Mouse (Mus musculus) lung, postnatal 4 days (tissue): ENCODE data around the gene Ephb2.

Experiments used
- DNase-seq, 2 experiments: peaks; one replicate each; pipeline ENCODE4 v3.0.0; 2021

Ephb2 gene

DNA sequence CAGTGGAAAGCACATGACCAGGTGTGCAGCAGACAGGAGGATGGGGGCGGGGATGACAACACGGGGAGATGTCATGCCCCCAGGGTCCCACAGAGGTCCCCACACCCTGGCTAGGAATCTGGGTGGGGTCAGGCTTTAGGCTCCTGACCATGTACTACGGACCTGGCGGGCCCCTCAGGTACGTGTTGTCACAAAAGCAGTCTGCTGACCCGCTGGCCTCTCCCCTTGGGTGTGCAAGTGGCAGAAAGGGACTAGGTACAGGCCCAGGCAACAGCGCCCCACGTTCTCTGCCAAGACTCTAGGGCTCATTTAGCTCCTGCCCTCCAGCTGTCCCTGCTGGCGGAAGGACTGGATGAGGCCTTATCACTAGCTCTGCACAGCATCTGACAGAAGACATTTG, 105.3 kb downstream of the Ephb2 start:
- DNase-seq: no peak

DNA sequence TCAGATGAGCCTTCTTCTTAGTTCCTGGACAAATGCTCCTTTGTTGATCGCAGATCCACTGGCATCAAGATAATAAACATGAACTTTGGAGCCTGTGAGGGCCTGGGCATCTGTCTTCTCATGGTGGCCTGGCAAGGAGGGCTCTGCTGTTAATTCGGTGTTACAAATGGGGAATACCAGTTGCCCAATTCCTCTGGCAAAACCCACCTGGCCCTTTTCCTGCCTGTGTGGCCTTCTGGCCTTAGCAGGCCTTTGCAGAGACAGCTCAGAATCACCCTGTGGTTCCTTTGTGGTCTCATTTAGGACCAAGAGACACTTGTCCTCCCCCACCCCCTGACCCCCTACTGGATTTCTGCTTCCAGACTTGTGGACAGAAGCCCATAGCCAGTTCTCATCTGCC, 106.2 kb downstream of the Ephb2 start:
- DNase-seq: no peak

DNA sequence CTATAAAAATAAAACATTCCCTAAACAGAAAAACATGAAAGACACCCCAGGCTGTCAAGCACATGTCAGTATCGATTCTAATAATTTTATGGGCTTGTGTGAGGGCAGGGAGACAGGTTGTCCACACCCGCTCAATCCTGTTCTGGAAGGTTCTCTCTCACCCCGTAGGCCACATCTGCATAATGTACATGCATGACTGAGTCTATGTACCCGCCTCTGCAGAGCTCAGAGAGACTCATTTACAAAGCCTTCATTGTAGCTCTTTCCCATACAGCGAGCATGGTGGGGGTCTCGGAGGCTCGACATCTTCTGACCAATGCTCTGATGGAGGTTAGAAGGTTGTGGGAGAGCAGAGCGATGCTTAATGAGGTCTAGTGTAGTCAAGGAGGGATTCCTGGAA, 108.8 kb downstream of the Ephb2 start:
- no peak for DNase-seq

DNA sequence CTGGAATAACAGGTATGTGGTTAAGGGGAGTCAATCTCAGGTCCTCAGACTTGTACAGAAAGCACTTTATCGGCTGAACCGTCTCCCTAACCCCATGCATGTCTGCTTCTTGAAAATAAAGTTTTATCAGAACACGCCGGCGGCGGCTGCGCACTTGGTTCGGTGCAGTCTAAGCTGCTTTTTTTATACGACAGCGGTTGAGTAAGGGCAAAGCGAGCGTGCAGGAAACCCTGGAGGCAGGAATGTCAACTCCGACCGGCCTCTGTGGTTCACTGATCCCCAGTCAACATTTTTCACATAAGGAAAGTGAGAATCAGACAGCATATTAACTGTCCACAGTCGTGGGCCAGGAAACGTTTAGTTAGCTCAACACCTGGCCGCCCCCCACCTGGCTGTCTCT, 111.1 kb downstream of the Ephb2 start:
- peak; percentile 47 to 53 for DNase-seq

DNA sequence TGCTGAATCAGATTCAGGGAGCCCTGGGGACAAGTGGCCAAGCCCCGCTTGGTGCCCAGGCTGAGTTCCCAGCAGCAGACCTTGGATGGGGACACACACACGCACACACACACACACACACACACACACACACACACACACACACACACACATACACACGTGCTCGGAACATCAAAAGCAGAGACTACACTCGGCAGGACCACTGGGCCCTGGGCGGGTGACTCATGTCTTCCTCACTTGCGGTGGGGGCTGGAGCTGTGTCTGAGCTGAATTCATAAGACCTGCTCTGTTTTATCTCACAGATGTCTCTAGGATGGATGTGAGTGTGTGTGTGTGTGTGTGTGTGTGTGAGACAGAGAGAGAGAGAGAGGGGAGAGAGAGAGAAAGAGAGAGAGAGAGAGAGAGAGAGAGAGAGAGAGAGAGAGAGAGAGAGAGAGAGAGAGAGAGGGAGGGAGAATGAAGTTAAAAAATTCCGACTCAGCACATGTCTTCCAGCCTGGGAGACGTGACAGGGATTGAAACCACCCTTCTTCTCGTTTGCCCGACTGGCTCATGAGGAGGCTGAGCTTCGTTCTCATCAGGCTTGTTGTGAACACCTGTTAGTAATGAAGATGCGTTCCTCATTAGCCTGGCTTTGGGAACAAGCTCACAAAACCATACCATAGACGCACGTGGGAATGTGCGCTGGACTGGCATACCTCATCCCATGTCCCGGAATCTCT, 113.3 kb downstream of the Ephb2 start:
- DNase-seq: no peak

DNA sequence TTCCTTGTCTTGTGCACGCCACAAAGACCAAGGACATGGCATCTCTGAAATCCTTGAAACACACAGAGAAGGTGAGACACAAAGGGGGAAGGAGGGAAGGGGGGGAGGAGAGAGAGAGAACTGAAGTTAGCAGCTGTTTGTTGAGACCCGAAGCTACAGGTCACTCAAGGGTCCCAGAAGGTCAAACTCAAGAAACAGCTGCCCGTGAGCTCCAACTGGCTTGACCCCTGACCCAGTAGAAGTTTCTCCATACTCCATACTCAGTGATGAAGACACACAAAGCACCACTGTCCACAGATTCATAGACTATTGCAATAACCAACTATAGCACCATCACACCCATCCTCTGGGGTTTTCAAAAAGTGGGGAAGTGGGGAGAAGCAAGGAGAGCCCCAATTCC, 113.9 kb downstream of the Ephb2 start:
- no peak for DNase-seq

DNA sequence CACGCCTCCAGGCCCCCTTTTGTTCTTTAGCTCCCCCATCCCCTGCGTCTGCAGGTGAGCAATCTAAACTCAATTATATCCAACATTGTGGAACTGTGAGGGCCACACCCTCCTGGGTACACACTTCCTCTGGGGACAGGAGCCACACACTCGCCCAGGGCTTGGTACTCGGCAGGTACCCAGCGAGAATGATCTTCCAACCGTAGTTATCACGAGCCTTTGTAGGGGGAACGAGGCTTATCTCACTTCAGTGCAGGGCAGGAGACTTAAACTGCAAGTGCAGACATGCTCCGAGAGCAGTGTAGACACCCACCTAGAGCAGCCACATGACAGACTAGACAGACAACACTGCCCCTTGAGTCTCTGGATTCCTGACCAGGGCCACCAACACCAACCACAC, 115.8 kb downstream of the Ephb2 start:
- no peak for DNase-seq

DNA sequence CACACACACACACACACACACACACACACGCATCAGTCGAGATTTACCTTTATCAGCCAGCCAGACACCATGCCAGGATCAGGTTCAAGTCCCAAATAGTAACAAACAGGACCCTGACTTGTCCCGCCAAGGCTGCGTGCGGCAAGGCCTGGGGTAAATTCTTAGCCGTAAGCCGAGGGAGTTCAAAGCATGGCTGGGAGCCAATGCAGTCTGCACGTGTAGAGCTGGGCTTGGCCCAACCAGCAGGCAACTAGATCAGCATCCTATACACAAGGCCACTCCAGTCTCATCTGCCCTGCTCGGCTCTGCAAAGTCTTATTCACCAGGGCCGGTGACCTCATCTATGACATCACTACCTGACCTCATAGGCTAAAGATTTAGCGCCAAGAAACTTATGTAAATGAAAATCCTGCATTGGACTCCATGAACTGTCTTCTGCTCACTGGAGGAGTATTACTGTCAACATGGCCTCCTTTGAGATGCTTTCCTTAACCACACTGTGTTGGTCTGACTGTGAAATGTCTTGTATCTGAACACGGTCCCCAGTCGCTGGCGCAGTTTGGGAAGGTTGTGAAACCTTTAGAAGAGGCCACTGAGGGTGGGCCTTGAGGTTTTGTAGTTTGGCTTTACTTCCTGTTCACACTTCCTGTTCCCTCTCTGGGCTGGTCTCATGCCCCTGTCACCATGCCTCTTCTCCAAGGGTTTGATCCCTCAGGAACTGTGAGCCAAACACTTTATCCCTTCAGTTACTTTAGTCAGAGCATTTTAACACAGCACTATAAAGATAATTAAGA, 117.4 kb downstream of the Ephb2 start:
- DNase-seq: no peak

DNA sequence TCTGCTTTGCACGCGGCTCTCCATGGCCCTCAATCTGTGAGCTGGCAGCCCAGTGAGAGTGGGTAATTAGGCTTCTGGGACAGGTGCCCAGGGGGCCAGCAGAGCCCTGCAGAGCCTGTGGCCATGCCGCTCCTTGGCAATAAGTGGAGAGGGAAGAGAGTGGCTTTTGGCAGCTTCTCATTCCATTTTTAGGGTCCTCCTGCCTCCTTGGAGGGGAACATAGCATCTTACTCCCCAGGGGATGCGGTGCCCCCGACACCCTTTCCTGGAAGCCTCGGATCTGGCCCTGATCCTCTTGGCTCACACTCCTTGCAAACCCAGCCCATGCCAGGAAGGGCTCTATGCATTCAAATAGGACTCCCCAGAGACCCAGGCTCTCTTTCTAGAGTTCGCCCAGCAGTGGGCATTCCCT, 119.2 kb downstream of the Ephb2 start:
- DNase-seq: no peak

DNA sequence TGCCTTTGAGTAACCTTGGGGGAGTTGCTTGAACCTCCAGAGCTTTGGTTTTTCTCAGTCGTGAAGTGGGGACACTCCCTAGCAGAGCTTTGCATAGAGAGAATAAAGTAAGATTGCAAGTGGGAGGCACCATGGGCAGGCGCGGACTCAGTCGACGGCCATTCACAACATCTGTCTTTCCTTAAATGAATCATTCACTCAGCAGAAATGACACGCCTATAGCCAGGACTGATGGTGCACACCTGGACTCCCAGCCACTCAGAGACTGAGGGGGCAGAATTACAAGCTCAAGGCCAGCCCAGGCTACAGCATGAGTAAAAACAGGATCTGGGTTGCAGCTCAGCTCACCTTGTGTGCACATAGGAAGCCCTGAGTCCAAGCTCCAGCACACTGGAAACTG, 121.3 kb downstream of the Ephb2 start:
- DNase-seq: no peak

DNA sequence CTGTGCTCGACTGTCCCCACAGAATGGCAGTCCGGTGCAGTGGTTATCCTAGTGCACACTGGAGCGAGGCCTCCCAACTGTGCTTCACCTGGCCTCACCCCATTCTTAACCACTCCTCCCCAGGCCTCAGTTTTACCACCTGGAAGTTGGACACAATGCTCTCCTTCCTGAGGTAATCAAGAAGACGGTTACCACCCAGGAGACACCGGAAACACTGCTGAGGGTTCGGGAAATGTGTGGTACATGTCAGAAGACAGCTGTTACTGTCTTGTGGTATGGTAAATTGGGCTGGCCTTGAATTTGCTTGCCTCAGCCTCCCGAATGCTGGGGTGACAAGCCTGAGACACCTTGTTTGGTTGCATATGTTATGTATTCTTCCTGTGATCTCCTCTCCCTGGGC, 121.9 kb downstream of the Ephb2 start:
- no peak for DNase-seq

DNA sequence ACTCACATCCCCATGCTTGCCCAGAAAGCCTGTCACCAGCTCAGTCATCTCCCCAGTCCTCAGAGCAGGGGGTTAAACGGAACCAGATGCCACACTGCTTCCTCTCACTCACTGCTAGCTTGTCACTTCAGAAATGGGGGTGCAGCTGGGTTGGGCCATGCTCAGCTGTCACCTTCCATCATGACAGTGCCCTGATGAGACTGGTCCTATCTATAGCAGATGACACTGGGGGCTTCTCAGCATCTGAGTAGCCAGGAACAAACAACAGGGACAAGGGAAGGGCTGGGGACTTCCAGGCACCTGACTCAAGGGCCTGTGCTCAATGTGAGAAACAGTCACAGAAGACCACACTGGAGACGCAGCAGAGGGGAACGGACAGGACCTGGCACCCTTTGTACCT, 122.4 kb downstream of the Ephb2 start:
- DNase-seq: no peak

DNA sequence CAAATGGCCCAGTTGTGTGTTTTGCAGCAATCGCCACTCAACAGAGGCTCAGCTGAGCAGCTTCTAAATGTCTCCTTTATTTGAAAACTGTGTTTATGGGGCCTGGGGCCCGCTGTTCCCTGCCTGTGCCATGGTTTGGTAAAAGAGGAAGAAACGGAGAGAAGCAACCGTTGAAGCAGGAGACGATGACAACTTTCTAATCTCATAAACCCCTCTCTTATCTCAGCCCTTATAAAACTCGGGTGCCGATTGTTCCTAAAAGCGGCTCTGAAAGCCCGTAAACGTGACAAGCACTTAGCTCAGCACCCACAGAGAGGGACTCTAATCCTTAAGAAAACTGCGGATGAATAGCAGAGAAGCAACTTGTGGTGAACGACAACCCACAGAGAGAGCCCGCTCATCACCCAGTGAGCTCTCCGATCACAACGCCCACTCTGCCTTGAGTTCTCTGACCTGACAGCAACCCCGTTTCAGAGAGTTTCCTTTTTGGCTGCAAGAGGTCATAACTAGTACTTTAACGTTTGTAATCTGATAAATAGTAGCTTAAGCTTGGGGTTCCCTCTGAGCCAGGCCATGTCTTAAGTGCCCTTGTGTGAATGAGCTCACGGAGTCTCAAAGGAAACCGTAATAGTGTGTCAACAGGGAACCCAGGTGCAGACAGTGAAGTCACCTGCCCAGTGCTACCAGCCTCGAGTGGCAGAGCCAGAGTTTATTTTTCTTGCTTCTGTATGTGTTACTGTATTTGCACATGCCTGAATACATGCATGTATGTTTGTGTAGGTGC, 123.6 kb downstream of the Ephb2 start:
- DNase-seq: peak in 1 of 2 experiments; percentile 43

DNA sequence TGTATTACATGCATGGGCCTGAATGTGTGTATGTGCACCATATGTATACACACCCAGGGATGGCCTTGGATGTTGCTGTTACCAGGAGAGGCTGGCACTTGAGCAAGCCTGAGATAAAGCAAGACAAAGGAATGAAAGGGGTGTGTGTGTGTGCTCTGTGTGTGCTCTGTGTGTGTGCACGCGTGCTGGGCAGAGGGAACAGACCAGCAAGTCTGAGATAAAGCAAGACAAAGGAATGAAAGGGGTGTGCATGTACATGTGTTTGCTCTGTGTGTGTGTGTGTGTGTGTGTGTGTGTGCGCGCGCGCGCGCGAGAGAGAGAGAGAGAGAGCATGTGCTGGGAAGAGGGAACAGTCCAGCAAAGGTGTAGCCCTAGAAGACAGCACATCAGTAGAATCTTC, 125.4 kb downstream of the Ephb2 start:
- DNase-seq: no peak

DNA sequence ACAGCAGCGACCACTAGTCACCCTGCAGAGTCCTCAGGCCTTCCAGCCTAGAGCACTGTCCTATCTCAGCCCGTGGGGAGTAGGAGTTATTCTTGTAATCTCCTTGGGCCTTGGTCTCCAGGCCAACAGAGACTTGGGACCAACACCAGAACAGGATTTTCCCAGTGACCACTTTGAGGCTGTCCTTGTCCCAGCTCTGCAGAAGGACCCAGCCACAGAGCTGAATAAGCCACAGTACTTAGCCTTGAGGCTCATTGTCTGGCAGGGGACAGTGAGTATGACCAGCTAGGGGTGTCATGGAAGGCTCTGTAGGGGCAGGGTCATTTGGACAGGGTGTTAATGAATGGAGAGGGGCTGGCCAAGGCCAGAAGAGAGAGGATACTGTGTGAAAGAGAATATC, 126.8 kb downstream of the Ephb2 start:
- DNase-seq: no peak

DNA sequence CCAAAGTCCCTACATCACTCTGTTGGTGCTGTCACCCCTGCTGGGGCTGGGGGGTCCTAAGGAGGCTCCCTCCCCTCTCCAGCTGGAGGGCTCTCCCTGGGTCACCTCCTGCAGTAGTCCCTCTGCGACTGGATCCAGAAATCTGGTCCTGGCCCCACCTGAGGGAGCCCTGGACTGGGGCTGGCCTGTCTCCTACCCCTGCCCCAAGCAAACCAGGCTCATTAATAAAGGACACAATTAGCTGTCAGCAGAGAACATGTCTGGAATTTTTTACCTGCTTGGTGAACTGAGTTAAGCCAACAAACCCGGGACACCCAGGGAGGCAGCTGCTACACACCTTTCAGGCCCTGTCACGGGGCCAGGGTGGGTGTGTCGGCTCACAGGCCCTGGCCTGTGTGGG, 129.1 kb downstream of the Ephb2 start:
- no peak for DNase-seq

DNA sequence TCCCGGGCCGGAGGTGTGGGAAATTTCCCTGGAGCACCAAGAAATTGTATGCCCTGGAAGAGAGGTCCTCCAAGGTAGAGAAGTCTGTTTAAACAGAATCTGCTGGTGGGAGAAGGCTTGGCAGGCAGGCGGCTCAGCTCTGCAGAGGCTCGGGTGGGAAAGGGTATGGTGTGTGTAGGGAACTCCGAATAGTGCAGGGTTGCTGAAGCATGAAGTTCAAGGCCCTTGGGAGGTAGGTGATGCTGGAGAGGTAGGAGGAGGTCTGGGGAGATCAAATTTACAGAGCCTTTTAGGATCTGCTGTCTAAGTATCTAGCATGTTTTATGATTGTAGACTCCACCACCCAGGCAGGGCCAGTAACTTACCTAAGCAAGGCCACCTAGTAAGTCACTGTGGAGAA, 130.7 kb downstream of the Ephb2 start:
- DNase-seq: no peak

DNA sequence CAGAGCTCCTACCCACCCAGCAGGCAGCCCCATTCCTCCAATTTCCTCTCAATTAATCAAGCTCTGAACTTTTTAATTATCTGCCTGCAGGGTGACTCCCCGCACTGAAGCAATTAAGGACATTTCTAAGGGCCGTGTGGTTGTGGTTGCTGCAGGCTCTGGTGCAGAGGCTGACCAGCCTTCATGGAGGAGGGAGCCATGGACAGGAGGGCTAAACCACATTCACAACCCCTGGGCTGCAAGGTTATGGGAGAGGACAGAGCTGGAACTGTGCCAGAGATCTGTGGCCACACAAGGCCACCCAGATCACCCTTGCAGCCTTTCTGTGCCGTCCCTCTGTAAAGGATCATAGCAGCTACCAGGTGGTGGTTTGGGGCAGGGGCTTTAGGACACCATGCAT, 131.2 kb downstream of the Ephb2 start:
- DNase-seq: no peak

DNA sequence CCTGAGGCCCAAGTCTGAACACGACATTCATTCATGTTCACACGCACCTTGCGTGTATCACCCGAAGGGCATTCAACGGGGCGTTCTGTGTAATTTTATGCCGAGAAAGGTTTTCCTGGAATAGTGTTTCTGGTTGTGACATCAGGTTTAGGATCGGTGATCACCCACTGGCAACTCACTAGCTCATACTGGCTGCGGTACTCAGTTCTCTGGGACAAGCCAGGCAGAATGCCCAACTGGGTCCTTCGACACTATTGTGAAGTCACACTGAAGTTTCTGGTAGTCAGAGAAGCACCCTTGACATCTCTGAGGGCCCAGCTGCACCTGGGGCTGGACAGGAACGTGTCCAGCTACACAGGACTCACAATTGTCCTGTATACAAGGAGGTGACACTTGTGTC, 132.4 kb downstream of the Ephb2 start:
- DNase-seq: no peak

DNA sequence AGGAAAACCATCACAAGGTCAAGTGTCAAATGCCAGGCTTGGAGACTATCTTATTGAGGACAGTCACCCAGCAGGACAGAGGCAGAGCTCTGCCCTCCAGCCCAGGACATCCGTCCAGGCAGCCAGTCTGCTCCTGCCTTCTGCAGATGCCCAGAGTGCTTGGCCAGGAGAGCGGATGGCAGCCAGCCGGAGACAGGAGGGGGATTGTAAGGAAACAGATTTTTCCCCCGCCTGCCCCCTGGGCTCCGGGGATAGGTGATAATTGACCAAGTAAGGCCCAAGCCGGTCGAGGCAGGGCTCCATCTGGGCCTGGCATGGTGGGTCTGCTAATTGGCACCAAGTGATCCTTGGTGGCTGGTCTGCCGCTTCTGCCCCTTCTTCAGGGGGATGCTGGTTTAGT, 133.3 kb downstream of the Ephb2 start:
- no peak for DNase-seq

DNA sequence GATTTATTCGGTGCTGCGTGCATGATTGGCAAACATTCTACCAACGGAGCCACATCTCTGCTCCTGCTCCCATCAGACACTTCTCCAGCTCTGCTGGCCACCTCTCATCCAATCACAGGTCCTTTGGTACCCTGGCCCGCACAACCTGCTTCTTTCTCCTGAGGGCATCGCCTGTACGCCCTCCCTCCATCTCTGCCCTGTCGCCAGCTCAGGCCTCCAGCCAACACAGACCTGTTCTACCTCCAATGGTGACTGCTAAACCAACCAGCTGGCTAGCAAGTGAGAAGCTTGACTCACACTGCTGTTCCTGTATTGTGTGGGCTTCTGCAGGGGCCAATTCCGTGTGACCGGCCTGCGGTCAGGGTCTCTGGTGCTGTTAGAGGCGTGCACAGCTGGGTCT, 134.6 kb downstream of the Ephb2 start:
- DNase-seq: no peak

DNA sequence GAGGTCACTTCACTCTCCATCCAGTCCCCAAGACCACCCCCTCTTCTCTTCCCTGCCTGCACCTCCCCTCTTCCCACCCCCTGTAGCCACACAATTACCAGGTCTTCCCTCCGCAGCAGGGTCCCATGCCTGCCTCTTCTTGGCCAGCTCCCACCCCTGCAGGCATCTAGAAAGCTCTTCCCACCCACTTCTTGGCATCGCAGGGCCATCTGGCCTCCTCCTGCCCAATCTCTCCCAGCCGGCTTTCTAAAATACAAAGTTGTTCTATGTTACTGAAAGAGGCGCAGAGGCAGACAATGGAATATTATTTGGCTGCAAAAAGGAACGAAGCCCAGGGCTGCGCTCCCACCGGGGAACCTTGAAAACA, 136.7 kb downstream of the Ephb2 start:
- no peak for DNase-seq

DNA sequence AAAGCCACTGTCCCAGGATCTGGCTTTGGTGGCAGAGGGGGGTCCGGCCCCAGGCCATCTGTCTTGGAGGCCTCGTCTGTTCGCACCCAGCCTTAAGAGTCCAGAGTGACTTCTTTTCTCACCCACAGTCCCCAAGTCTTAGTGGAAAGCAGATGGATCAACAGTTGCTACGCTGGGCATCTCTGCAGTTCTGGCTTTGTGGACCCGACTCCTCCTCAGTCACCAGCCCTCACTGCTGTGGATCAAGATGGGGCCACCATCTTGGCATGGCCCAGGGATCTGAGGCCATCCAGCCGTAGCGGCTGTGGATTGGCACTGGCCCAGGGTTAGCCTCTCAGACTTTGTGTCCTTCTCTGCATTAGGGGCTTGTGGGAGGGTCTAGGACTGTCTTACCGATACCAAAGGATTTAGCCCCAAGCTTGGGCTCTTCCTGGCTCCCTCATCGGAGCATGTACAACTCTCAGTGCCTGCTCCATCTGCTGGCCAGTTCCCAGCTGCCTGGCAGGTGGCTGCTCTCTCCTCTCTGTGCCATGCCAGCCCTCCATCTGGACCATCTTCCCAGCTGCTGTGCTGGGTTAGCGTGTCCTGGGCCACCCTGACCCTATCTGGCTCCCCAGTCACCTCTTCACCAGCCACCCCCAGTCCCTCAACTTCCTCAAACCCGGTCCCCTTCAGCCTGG, 137.2 kb downstream of the Ephb2 start:
- DNase-seq: no peak
